Mouse (Mus musculus) kidney, adult 2 months (tissue): Measurements from ENCODE around the gene Utp4.

Source experiments
- CTCF ChIP-seq: fragments of 200-500 bp; conservative IDR thresholded peaks from 2 replicates; pipeline ENCODE4 v1.5.1; 2011; ENCODE audit warnings: low read depth, mild to moderate bottlenecking, control low read depth, low read length, moderate library complexity, mixed read lengths; ENCODE audit not compliant: insufficient read depth, insufficient read length
- POLR2A ChIP-seq: fragments of 200-500 bp; IDR thresholded peaks from one replicate; pipeline ENCODE4 v1.6.1; 2011; ENCODE audit warnings: low read depth, low read length, control low read depth

DNA sequence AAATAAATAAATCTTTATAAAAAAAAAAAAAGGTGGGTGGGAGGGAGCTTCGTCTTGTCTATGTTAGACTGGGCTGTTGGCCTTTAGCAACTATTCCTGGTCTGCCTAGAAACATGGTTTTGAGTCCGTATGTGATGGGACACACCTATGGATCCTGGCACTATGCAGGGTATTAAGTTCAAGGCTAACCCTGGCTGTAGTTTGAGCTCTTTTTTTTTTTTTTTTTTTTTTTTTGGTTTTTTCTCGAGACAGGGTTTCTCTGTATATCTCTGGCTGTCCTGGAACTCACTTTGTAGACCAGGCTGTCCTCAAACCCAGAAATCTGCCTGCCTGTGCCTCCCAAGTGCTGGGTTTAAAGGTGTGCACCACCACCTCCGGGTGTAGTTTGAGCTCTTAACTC is 30.6 kb downstream of the Utp4 start:
- no peak for TF ChIP-seq CTCF
- TF ChIP-seq POLR2A = no peak
